Mouse (Mus musculus): ENCODE results near the gene Agxt2. TPM values are rescaled to one million over a fixed set of nuclear protein-coding genes. Genes with fewer than 3 reads are reported as not detected.
A peak's percentile ranks its signal among the peaks of the same experiment; 100 is the strongest.

Agxt2 gene
- total and polyA plus RNA-seq, 2 experiments from 2014 or later: not detected

GRCm38 (mm10) chr15:10413656-10414055 lies 55.3 kb downstream of the Agxt2 start:
- no peaks in the 10 kb centered on the region for H3K9me3 ChIP-seq (ENCODE audit: low read length)
- no peak for TF ChIP-seq CTCF (IDR thresholded peaks at IDR 0.05)
- DNase-seq (ENCODE audit: low spot score) (no peak), ATAC-seq (ENCODE audit: low FRiP score) (no peak)
- H3K27me3 ChIP-seq (ENCODE audit: insufficient read depth, low read length): no peaks in the 10 kb centered on the region
- H3K9ac ChIP-seq (replicated peaks; ENCODE audit: low read length, poor library complexity, severe bottlenecking): no peak overlapping the region
- H3K4me2 ChIP-seq (ENCODE audit: low read depth, low read length, poor library complexity, severe bottlenecking): no peak overlapping the region
- H3K36me3 ChIP-seq (ENCODE audit: insufficient read depth, low read length): no peaks in the 10 kb centered on the region
- no peak overlapping the region for H3K27ac ChIP-seq (ENCODE audit: low read depth, low read length)
- WGBS: 90% methylated on average over 6 of the region's 6 CpGs
- H3K4me3 ChIP-seq (ENCODE audit: low read depth, low read length): no peak overlapping the region
- H3K4me1 ChIP-seq (ENCODE audit: insufficient read depth, low read length): no peaks in the 10 kb centered on the region

- DNase-seq (ENCODE audit: low spot score): peak; percentile 70
- Histone ChIP-seq H3K4me2 (ENCODE audit: low read depth, low read length, poor library complexity, severe bottlenecking) (no peak overlapping the region), H3K4me1 (ENCODE audit: insufficient read depth, low read length) (no peaks in the 10 kb centered on the region), H3K27ac (ENCODE audit: low read depth, low read length) (no peak overlapping the region), H3K9me3 (ENCODE audit: low read length) (no peaks in the 10 kb centered on the region), H3K9ac (replicated peaks; ENCODE audit: low read length, poor library complexity, severe bottlenecking) (no peak overlapping the region), H3K27me3 (ENCODE audit: insufficient read depth, low read length) (no peaks in the 10 kb centered on the region), H3K36me3 (ENCODE audit: insufficient read depth, low read length) (no peaks in the 10 kb centered on the region), H3K4me3 (ENCODE audit: low read depth, low read length) (no peak overlapping the region)
- TF ChIP-seq CTCF (IDR thresholded peaks at IDR 0.05): no peak
- no peak for ATAC-seq (ENCODE audit: low FRiP score)
- WGBS: 25% methylated on average over 7 of the region's 7 CpGs
These were observed 62.9 kb downstream of the Agxt2 start for GRCm38 (mm10) chr15:10421138-10421784.

- no peak overlapping the region for H3K27ac ChIP-seq (ENCODE audit: low read depth, low read length)
- DNase-seq (ENCODE audit: low spot score) (no peak), ATAC-seq (ENCODE audit: low FRiP score) (no peak)
- H3K4me3 ChIP-seq (ENCODE audit: low read depth, low read length): no peak overlapping the region
- no peak overlapping the region for H3K9ac ChIP-seq (replicated peaks; ENCODE audit: low read length, poor library complexity, severe bottlenecking)
- no peaks in the 10 kb centered on the region for H3K36me3 ChIP-seq (ENCODE audit: insufficient read depth, low read length)
- H3K9me3 ChIP-seq (ENCODE audit: low read length): no peaks in the 10 kb centered on the region
- TF ChIP-seq CTCF (IDR thresholded peaks at IDR 0.05): no peak
- H3K27me3 ChIP-seq (ENCODE audit: insufficient read depth, low read length): no peaks in the 10 kb centered on the region
- no peak overlapping the region for H3K4me2 ChIP-seq (ENCODE audit: low read depth, low read length, poor library complexity, severe bottlenecking)
- H3K4me1 ChIP-seq (ENCODE audit: insufficient read depth, low read length): no peaks in the 10 kb centered on the region
- 43% methylated on average over 1 of the region's 1 CpGs for WGBS
These were observed 63.4 kb downstream of the Agxt2 start for GRCm38 (mm10) chr15:10421785-10422144.

GRCm38 (mm10) chr15:10426124-10426523 lies 67.8 kb downstream of the Agxt2 start:
- 93% methylated on average over 6 of the region's 6 CpGs for WGBS
- no peak overlapping the region for H3K9ac ChIP-seq (replicated peaks; ENCODE audit: low read length, poor library complexity, severe bottlenecking)
- no peak for DNase-seq (ENCODE audit: low spot score)
- no peaks in the 10 kb centered on the region for H3K36me3 ChIP-seq (ENCODE audit: insufficient read depth, low read length)
- no peaks in the 10 kb centered on the region for H3K27me3 ChIP-seq (ENCODE audit: insufficient read depth, low read length)
- H3K9me3 ChIP-seq (ENCODE audit: low read length): no peaks in the 10 kb centered on the region
- no peak for ATAC-seq (ENCODE audit: low FRiP score)
- H3K4me1 ChIP-seq (ENCODE audit: insufficient read depth, low read length): no peaks in the 10 kb centered on the region
- H3K27ac ChIP-seq (ENCODE audit: low read depth, low read length): no peak overlapping the region
- H3K4me3 ChIP-seq (ENCODE audit: low read depth, low read length): no peak overlapping the region
- TF ChIP-seq CTCF (IDR thresholded peaks at IDR 0.05): no peak
- H3K4me2 ChIP-seq (ENCODE audit: low read depth, low read length, poor library complexity, severe bottlenecking): no peak overlapping the region

GRCm38 (mm10) chr15:10426545-10427266 lies 68.4 kb downstream of the Agxt2 start:
- Histone ChIP-seq H3K4me3 (ENCODE audit: low read depth, low read length) (no peak overlapping the region), H3K27me3 (ENCODE audit: insufficient read depth, low read length) (no peaks in the 10 kb centered on the region), H3K9me3 (ENCODE audit: low read length) (no peaks in the 10 kb centered on the region), H3K27ac (ENCODE audit: low read depth, low read length) (no peak overlapping the region), H3K36me3 (ENCODE audit: insufficient read depth, low read length) (no peaks in the 10 kb centered on the region), H3K9ac (replicated peaks; ENCODE audit: low read length, poor library complexity, severe bottlenecking) (no peak overlapping the region), H3K4me2 (ENCODE audit: low read depth, low read length, poor library complexity, severe bottlenecking) (no peak overlapping the region), H3K4me1 (ENCODE audit: insufficient read depth, low read length) (no peaks in the 10 kb centered on the region)
- DNase-seq (ENCODE audit: low spot score): no peak
- 96% methylated on average over 13 of the region's 13 CpGs for WGBS
- no peak for TF ChIP-seq CTCF (IDR thresholded peaks at IDR 0.05)
- no peak for ATAC-seq (ENCODE audit: low FRiP score)

GRCm38 (mm10) chr15:10436893-10437292 lies 78.6 kb downstream of the Agxt2 start:
- 88% methylated on average over 1 of the region's 1 CpGs for WGBS
- no peak for ATAC-seq (ENCODE audit: low FRiP score)
- Histone ChIP-seq H3K36me3 (ENCODE audit: insufficient read depth, low read length) (0 out of 2 replicates have a peak, but pooled peaks cover 4% of the 10 kb centered on the region), H3K27ac (ENCODE audit: low read depth, low read length) (no peak overlapping the region), H3K4me2 (ENCODE audit: low read depth, low read length, poor library complexity, severe bottlenecking) (no peak overlapping the region), H3K9me3 (ENCODE audit: low read length) (no peaks in the 10 kb centered on the region), H3K27me3 (ENCODE audit: insufficient read depth, low read length) (no peaks in the 10 kb centered on the region), H3K4me1 (ENCODE audit: insufficient read depth, low read length) (no peaks in the 10 kb centered on the region), H3K4me3 (ENCODE audit: low read depth, low read length) (no peak overlapping the region), H3K9ac (replicated peaks; ENCODE audit: low read length, poor library complexity, severe bottlenecking) (no peak overlapping the region)
- TF ChIP-seq CTCF (IDR thresholded peaks at IDR 0.05): no peak
- no peak for DNase-seq (ENCODE audit: low spot score)

Data from midbrain, postnatal 0 days (tissue).